Mouse (Mus musculus) embryonic fibroblast, embryonic 13.5 days (primary cell): ENCODE results near the gene Kbtbd12. TPM values are rescaled to one million over a fixed set of nuclear protein-coding genes. Genes with fewer than 3 reads are reported as not detected.
A peak's percentile ranks its signal among the peaks of the same experiment; 100 is the strongest.

Experiments used
- H3K27ac ChIP-seq: 2 replicates; pipeline ENCODE4 v1.5.1; 2012; ENCODE audit warnings: low read length, control low read depth, inconsistent platforms; ENCODE audit not compliant: insufficient read depth
- H3K4me1 ChIP-seq: 2 replicates; pipeline ENCODE4 v1.6.1; 2011; ENCODE audit warnings: low read length; ENCODE audit not compliant: control insufficient read depth, insufficient read depth
- H3K4me3 ChIP-seq: 2 replicates; pipeline ENCODE4 v1.5.1; 2011; ENCODE audit warnings: mild to moderate bottlenecking, control low read depth, low read length; ENCODE audit not compliant: insufficient read depth
- CTCF ChIP-seq: IDR thresholded peaks from 2 replicates; pipeline ENCODE4 v1.5.1; 2011; ENCODE audit warnings: mild to moderate bottlenecking, control low read depth, low read length, moderate library complexity, borderline replicate concordance; ENCODE audit not compliant: insufficient read depth
- POLR2A ChIP-seq: IDR thresholded peaks from 2 replicates; pipeline ENCODE4 v1.6.1; 2011; ENCODE audit warnings: low read depth, mild to moderate bottlenecking, control low read depth, low read length, moderate library complexity
- polyA plus RNA-seq: library from polyadenylated mRNA; stranded (reverse); fragments of >200 nt; gene quantifications from 2 replicates; pipeline ENCODE4 v1.2.4, GENCODE M21; 2011; ENCODE audit warnings: low read depth; ENCODE audit not compliant: missing spikeins, insufficient read length

The Kbtbd12 gene
- polyA plus RNA-seq, 1 experiment = not detected

DNA sequence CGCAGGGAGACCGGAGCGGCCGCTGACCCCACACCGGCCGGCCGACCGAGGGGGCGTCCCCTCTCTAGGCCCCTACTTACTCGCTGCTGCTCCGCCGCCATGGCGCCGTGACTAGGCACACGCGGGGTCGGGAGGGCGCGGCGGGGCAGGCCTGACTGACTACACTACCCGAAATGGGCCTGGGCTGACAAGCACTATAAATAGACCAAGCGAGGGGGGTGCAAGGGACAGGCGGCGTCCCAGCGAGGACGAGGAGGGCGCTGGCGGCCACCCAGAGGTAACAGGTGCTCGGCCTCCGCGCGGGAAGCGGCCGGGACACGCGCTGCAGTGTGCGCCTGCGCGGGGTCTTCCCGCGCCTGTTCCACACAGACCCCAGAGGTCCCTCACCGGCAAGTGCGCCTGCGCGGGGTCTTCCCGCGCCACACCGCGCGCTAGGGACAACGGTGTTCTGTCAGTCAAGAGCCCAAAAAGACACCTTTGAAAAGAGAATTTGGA is 10.4 kb downstream of the Kbtbd12 start:
- H3K4me3 ChIP-seq = peak overlapping the region; percentile 23
- H3K27ac ChIP-seq = no peak overlapping the region
- no peaks in the 10 kb centered on the region for H3K4me1 ChIP-seq
- TF ChIP-seq POLR2A (no peak), CTCF (no peak)

GRCm38 (mm10) chr6:88626912-88627311 is 10.8 kb downstream of the Kbtbd12 start:
- Histone ChIP-seq H3K27ac (no peak overlapping the region), H3K4me3 (peak overlapping the region; percentile 23), H3K4me1 (no peaks in the 10 kb centered on the region)
- TF ChIP-seq POLR2A = no peak
- TF ChIP-seq CTCF = no peak

GRCm38 (mm10) chr6:88626462-88626861 is 11.3 kb downstream of the Kbtbd12 start:
- Histone ChIP-seq H3K27ac (no peak overlapping the region), H3K4me3 (no peak overlapping the region), H3K4me1 (no peaks in the 10 kb centered on the region)
- TF ChIP-seq CTCF = no peak
- no peak for TF ChIP-seq POLR2A

DNA sequence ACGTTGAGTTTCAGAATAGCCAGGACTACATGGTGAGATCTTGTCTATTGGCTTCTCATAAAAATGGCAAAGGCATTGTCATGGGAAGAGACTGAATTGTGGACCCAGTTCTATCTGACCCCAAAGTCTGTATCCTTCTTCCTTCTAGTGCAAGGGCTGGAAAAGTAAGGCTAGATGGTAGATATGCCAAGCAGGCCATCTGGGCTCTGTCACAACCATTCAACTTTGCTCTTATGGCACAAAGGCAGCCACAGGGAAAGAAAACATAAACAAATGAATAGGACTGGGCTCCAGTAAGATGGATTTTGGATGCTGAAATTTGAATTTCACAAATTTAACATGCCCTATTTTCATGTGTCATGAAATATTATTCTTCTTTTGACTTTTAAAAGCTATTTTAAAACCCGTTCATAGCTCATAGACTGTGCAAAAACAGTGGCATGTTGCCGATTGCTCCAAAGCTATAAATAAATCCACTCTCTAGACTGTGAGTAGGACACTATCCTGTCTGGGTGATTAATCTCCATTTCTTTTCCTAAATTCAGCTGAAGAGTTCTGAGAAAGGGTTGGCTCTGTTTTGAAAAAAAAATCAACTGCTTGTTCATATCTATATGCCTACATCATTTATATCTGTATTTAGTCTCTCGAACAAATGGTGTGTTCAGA is 15.8 kb downstream of the Kbtbd12 start:
- Histone ChIP-seq H3K27ac (no peak overlapping the region), H3K4me3 (no peak overlapping the region), H3K4me1 (no peaks in the 10 kb centered on the region)
- no peak for TF ChIP-seq CTCF
- TF ChIP-seq POLR2A = no peak

DNA sequence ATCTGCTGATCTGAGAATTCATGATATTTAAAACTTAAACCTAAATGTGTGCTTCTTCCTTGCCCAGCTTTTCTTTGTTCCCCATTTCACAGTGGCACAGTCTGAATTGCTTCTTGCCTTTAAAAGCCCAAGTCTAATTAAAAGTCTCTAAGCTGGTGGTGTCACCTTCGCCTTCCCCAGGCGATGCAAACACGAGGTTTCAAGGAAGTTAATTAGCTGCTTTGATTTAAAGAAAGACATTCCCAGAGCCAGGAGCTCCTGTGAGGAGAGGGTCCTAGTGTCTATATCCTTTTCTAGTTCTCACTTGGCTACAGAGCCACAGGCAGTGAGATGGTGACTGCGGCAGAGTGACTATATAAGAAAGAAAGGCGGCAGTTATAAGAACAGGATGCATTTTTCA is 18.2 kb downstream of the Kbtbd12 start:
- H3K27ac ChIP-seq = no peak overlapping the region
- H3K4me3 ChIP-seq = no peak overlapping the region
- no peaks in the 10 kb centered on the region for H3K4me1 ChIP-seq
- TF ChIP-seq CTCF = no peak
- no peak for TF ChIP-seq POLR2A

DNA sequence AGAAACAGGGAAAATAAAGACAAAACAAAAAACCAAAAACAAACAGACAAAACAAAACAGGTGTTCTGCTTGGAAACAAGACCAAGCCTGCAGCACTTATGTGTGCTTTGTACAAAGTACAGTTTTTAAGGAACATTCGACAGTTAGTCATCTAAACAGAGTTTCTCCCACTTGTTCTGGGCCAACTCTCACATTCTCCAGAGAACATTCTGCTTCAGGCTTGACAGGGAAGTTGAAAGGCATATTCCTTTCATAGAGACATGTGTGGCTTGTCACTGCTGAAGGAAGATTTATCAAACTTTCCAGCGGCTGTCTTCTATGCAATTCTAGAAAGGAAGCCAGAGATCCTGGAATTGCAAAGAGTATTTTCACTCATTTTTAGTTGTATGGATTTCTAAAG is 22.4 kb downstream of the Kbtbd12 start:
- H3K4me1 ChIP-seq = no peaks in the 10 kb centered on the region
- H3K27ac ChIP-seq = no peak overlapping the region
- no peak overlapping the region for H3K4me3 ChIP-seq
- TF ChIP-seq POLR2A = no peak
- TF ChIP-seq CTCF = no peak

GRCm38 (mm10) chr6:88606417-88606816 is 31.3 kb downstream of the Kbtbd12 start:
- no peak overlapping the region for H3K4me3 ChIP-seq
- TF ChIP-seq POLR2A (no peak), CTCF (no peak)

GRCm38 (mm10) chr6:88605715-88606114 is 32.0 kb downstream of the Kbtbd12 start:
- Histone ChIP-seq H3K4me1 (no peaks in the 10 kb centered on the region), H3K27ac (peak overlapping the region; percentile 93), H3K4me3 (no peak overlapping the region)
- no peak for TF ChIP-seq POLR2A
- no peak for TF ChIP-seq CTCF

More at GRCm38 (mm10) chr6:88606417-88606816, 31.3 kb downstream of the Kbtbd12 start:
- H3K4me1 ChIP-seq = no peaks in the 10 kb centered on the region
- H3K27ac ChIP-seq = peak overlapping the region; percentile 93

GRCm38 (mm10) chr6:88605235-88605634 is 32.5 kb downstream of the Kbtbd12 start:
- no peak overlapping the region for H3K4me3 ChIP-seq
- peak overlapping the region; percentile 93 for H3K27ac ChIP-seq
- TF ChIP-seq POLR2A = no peak
- no peak for TF ChIP-seq CTCF
- no peaks in the 10 kb centered on the region for H3K4me1 ChIP-seq

DNA sequence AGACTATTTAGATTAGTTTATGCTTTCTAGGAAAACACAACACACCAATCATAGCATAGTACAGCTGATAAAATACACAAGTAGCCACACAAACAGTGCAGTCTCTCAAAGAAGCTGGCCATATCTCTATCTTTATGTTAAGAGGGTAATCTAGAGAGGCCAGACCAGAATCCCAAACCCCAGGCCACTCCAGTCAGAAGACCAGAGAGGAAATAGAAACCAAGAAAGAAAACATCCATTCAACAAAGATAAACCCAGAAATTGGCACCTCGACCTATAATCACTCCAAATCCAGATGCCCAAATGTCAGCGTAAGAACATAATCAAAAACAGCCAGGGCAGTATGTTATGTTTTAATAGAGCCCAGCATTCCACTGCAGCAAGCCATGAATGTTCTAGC is 41.6 kb downstream of the Kbtbd12 start:
- H3K4me1 ChIP-seq = peaks cover 4% of the 10 kb centered on the region; the same call in 1 of the 2 replicates
- no peak for TF ChIP-seq POLR2A
- no peak overlapping the region for H3K4me3 ChIP-seq
- H3K27ac ChIP-seq = no peak overlapping the region
